Mouse (Mus musculus) ES-E14 (cell line): ENCODE measurements around the gene Phyhipl. TPM values are rescaled to one million over a fixed set of nuclear protein-coding genes. Genes with fewer than 3 reads are reported as not detected.

Experiments
- DNase-seq: peaks from one replicate; pipeline ENCODE4 v3.0.0-alpha.2; 2013; ENCODE audit warnings: low read depth, low spot score
- H3K27ac ChIP-seq: 2 replicates; pipeline ENCODE4 v1.5.1; 2012; ENCODE audit warnings: low read depth, mild to moderate bottlenecking, low read length, moderate library complexity, mixed read lengths; ENCODE audit not compliant: poor library complexity, insufficient read depth, severe bottlenecking
- H3K36me3 ChIP-seq: 2 replicates; pipeline ENCODE4 v1.6.1; 2012; ENCODE audit warnings: mild to moderate bottlenecking, low read length, moderate library complexity, mixed read lengths; ENCODE audit not compliant: control insufficient read depth, poor library complexity, insufficient read depth, severe bottlenecking
- H3K4me1 ChIP-seq, 2 experiments: fragments of 150-350 bp in 1 of 2; sonication (generic) in 1 of 2; 2 replicates each; pipeline ENCODE4 v1.6.1; 2012; ENCODE audit warnings: low read length in 2 of 2, mild to moderate bottlenecking in 1 of 2, mixed read lengths in 1 of 2; ENCODE audit not compliant: control insufficient read depth in 2 of 2, insufficient read depth in 2 of 2, poor library complexity in 1 of 2
- H3K4me3 ChIP-seq, 2 experiments: fragments of 150-350 bp in 1 of 2; sonication (generic) in 1 of 2; 2 replicates each; pipeline ENCODE4 v1.5.1; 2012; ENCODE audit warnings: low read length in 2 of 2, low read depth in 1 of 2, mild to moderate bottlenecking in 1 of 2, mixed read lengths in 1 of 2; ENCODE audit not compliant: insufficient read depth in 1 of 2, poor library complexity in 1 of 2, severe bottlenecking in 1 of 2
- H3K9ac ChIP-seq: 2 replicates; pipeline ENCODE4 v1.6.1; 2012; ENCODE audit warnings: low read depth, mild to moderate bottlenecking, low read length, mixed read lengths; ENCODE audit not compliant: poor library complexity, insufficient read depth, severe bottlenecking
- H3K9me3 ChIP-seq: fragments of 150-350 bp; sonication (generic); 2 replicates; pipeline ENCODE4 v1.6.1; 2012; ENCODE audit warnings: low read depth, mild to moderate bottlenecking, low read length; ENCODE audit not compliant: control insufficient read depth, insufficient read depth
- CHD2 ChIP-seq: IDR thresholded peaks from 2 replicates; pipeline ENCODE4 v1.6.1; 2014; ENCODE audit warnings: mild to moderate bottlenecking, low read depth, low read length, inconsistent platforms
- HCFC1 ChIP-seq: IDR thresholded peaks from 2 replicates; pipeline ENCODE4 v1.6.1; 2012; ENCODE audit warnings: low read length, inconsistent platforms, borderline replicate concordance; ENCODE audit not compliant: insufficient read depth
- MAFK ChIP-seq: IDR thresholded peaks from 2 replicates; pipeline ENCODE4 v1.6.1; 2014; ENCODE audit warnings: mild to moderate bottlenecking, low read depth, low read length, inconsistent platforms; ENCODE audit not compliant: insufficient read depth
- ZC3H11A ChIP-seq: IDR thresholded peaks from 2 replicates; pipeline ENCODE4 v1.6.1; 2012; ENCODE audit warnings: low read depth, mild to moderate bottlenecking, inconsistent platforms, low read length, borderline replicate concordance
- ZNF384 ChIP-seq: IDR thresholded peaks from 2 replicates; pipeline ENCODE4 v1.6.1; 2012; ENCODE audit warnings: low read depth, low read length, inconsistent platforms
- in situ Hi-C, 2 experiments: fragments of 600-800 bp; cut with MboI; formaldehyde crosslinking; loops; one replicate each; pipeline ENCODE4 v1.15.1; 2025; ENCODE audit warnings: low sequenced_read_pairs in 2 of 2, inconsistent platforms in 1 of 2; ENCODE audit not compliant: unreplicated experiment in 2 of 2
- total RNA-seq: library from RNA; depleted of rRNA; stranded (reverse); fragments of 300-350 nt; gene quantifications from 2 replicates; pipeline ENCODE4 v1.2.3, GENCODE M21; 2012

The Phyhipl gene
- total RNA-seq, 1 experiment, result 1.5 TPM

- Histone ChIP-seq H3K4me3 (no peak overlapping the region), H3K9ac (no peak overlapping the region), H3K27ac (no peak overlapping the region), H3K4me1 (no peaks in the 10 kb centered on the region), H3K36me3 (no peaks in the 10 kb centered on the region), H3K9me3 (no peaks in the 10 kb centered on the region)
- in situ Hi-C loops, result no loop called here
- no peak for DNase-seq
- TF ChIP-seq ZC3H11A, result no peak
- TF ChIP-seq HCFC1, result no peak
- TF ChIP-seq ZNF384, result no peak
- TF ChIP-seq MAFK, result no peak
- no peak for TF ChIP-seq CHD2
Measured at GRCm38 (mm10) chr10:70581556-70582211, 74.1 kb downstream of the Phyhipl start.

GRCm38 (mm10) chr10:70563636-70564035, 92.1 kb downstream of the Phyhipl start:
- H3K27ac ChIP-seq, result no peak overlapping the region
- peak; percentile 20 for DNase-seq
- in situ Hi-C loops, result loop anchor here in 1 of 2 experiments (25.0 kb wide), 1 partner anchor 251 kb away; no protein-coding TSS in a partner anchor
- no peak overlapping the region for H3K4me3 ChIP-seq
- no peaks in the 10 kb centered on the region for H3K4me1 ChIP-seq
- no peaks in the 10 kb centered on the region for H3K9me3 ChIP-seq
- H3K36me3 ChIP-seq, result no peaks in the 10 kb centered on the region; the same call in 1 of the 2 replicates
- no peak overlapping the region for H3K9ac ChIP-seq
- TF ChIP-seq MAFK, result no peak
- peak; percentile 96 for TF ChIP-seq ZC3H11A
- no peak for TF ChIP-seq ZNF384

- no peak for DNase-seq
- in situ Hi-C loops, result loop anchor here in 1 of 2 experiments (25.0 kb wide), 1 partner anchor 240 kb away; no protein-coding TSS in a partner anchor
- no peak overlapping the region for H3K9ac ChIP-seq
- TF ChIP-seq HCFC1, result no peak
- TF ChIP-seq ZC3H11A, result no peak
- TF ChIP-seq MAFK, result no peak
- TF ChIP-seq CHD2, result no peak
- no peak for TF ChIP-seq ZNF384
- no peak overlapping the region for H3K4me3 ChIP-seq
- no peaks in the 10 kb centered on the region for H3K9me3 ChIP-seq
- no peak overlapping the region for H3K27ac ChIP-seq
- peaks cover 5% of the 10 kb centered on the region; the same call in 1 of the 2 replicates for H3K36me3 ChIP-seq
- H3K4me1 ChIP-seq, result no peaks in the 10 kb centered on the region; a peak in 1 of 4 replicates
Measured at GRCm38 (mm10) chr10:70552531-70552930, 103.2 kb downstream of the Phyhipl start.

- H3K36me3 ChIP-seq, result peaks cover 3% of the 10 kb centered on the region; the same call in 1 of the 2 replicates
- TF ChIP-seq CHD2 (no peak), ZNF384 (no peak), MAFK (no peak), HCFC1 (no peak), ZC3H11A (no peak)
- in situ Hi-C loops, result no loop called here
Measured at GRCm38 (mm10) chr10:70542857-70543256, 112.9 kb downstream of the Phyhipl start.

More at GRCm38 (mm10) chr10:70542857-70543256, 112.9 kb downstream of the Phyhipl start:
- no peaks in the 10 kb centered on the region; a peak in 1 of 4 replicates for H3K4me1 ChIP-seq
- H3K9me3 ChIP-seq, result no peaks in the 10 kb centered on the region
- no peak overlapping the region for H3K27ac ChIP-seq
- H3K4me3 ChIP-seq, result no peak overlapping the region
- no peak for DNase-seq
- no peak overlapping the region for H3K9ac ChIP-seq
